8 mouse cellular contexts compared by ENCODE assay signal in the genomic region with DNA sequence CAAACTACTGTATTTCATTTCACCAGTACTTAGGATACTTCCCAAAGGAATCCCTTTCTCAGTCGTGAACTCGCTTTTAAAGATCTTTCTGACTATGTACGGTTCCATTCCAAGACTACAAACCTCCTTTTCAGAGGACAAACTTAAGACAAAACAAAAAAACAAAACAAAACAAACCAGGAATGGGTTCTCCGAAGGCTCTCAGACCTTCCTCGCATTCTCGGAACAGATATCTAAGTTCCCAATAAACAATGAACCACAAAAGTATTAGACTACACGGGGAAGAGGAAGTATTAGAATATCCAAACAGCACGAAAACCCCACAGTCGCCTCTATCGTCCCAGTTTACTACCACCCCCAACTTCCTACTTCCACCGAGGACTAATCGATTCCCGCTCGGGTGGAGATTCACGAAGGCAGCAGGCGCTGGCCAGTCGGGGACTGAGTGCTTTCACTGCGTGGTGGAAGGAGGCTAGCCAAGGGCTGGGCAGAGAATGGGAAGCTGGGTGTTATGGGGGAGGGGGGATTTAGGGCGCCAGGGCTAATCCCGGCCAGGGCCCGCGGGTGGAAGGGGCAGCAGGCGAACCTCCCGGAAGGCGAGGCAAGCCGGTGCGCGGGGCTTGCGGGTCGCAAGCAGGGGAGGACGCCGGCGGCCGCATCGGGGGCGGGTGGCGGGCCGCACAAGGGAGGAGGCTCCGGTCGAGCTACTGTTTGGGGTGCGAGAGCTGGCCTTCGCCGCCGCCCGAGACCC. TPM values are rescaled to one million over a fixed set of nuclear protein-coding genes. Genes with fewer than 3 reads are reported as not detected.
A peak's percentile ranks its signal among the peaks of the same experiment; 100 is the strongest.
DNase-seq lines count a peak whose midpoint lies in the region; ATAC-seq and TF ChIP-seq lines count a peak whose summit lies in the region.

No protein-coding gene starts in this region.

- no peak for DNase-seq in frontal cortex, postnatal 25 days (ENCODE audit: low spot score in 2 of 2)
- DNase-seq in adrenal gland, postnatal 36 days = peak; percentile 57 to 65
- peak; percentile 59 for DNase-seq in midbrain, embryonic 14.5 days
- no peak for DNase-seq in stomach, postnatal 0 days (ENCODE audit: low spot score)

- peak overlapping the region; percentile 69 for H3K4me2 ChIP-seq in forebrain, embryonic 15.5 days (replicated peaks)
- peak overlapping the region; percentile 75 for H3K4me2 ChIP-seq in hindbrain, embryonic 13.5 days
- peak overlapping the region; percentile 93 for H3K4me2 ChIP-seq in limb, embryonic 15.5 days
- H3K4me2 ChIP-seq in midbrain, embryonic 14.5 days (ENCODE audit: low read length) = peak overlapping the region; percentile 69
- H3K4me2 ChIP-seq in stomach, postnatal 0 days (replicated peaks; ENCODE audit: low read depth) = peak overlapping the region; percentile 88

- no peaks in the 10 kb centered on the region for H3K27me3 ChIP-seq in forebrain, embryonic 15.5 days
- H3K27me3 ChIP-seq in hindbrain, embryonic 13.5 days = no peaks in the 10 kb centered on the region
- no peaks in the 10 kb centered on the region for H3K27me3 ChIP-seq in limb, embryonic 15.5 days
- no peaks in the 10 kb centered on the region for H3K27me3 ChIP-seq in midbrain, embryonic 14.5 days (ENCODE audit: control insufficient read depth, insufficient read depth, low read length)
- no peaks in the 10 kb centered on the region for H3K27me3 ChIP-seq in stomach, postnatal 0 days (ENCODE audit: control insufficient read depth, insufficient read depth, low read length)

- TF ChIP-seq CTCF in stomach, postnatal 0 days (IDR thresholded peaks at IDR 0.05; ENCODE audit: low read depth) = no peak

- peak overlapping the region; percentile 72 for H3K4me3 ChIP-seq in forebrain, embryonic 15.5 days
- H3K4me3 ChIP-seq in hindbrain, embryonic 13.5 days = peak overlapping the region; percentile 96
- H3K4me3 ChIP-seq in limb, embryonic 15.5 days = peak overlapping the region; percentile 99
- peak overlapping the region; percentile 98 for H3K4me3 ChIP-seq in midbrain, embryonic 14.5 days (replicated peaks; ENCODE audit: low read depth, low read length)
- H3K4me3 ChIP-seq in stomach, postnatal 0 days (ENCODE audit: low read depth, low read length) = peak overlapping the region; percentile 93

- H3K27ac ChIP-seq in forebrain, embryonic 15.5 days (replicated peaks) = peak overlapping the region; percentile 94
- H3K27ac ChIP-seq in hindbrain, embryonic 13.5 days = peak overlapping the region; percentile 99
- H3K27ac ChIP-seq in limb, embryonic 15.5 days = peak overlapping the region; percentile 93
- H3K27ac ChIP-seq in midbrain, embryonic 14.5 days (replicated peaks; ENCODE audit: low read depth, low read length) = peak overlapping the region; percentile 97
- peak overlapping the region; percentile 97 for H3K27ac ChIP-seq in stomach, postnatal 0 days (replicated peaks)

- 2% methylated on average over 36 of the region's 45 CpGs for WGBS in forebrain, embryonic 15.5 days
- 3% methylated on average over 41 of the region's 45 CpGs for WGBS in hindbrain, embryonic 13.5 days
- 2% methylated on average over 45 of the region's 45 CpGs for WGBS in limb, embryonic 15.5 days
- 3% methylated on average over 42 of the region's 45 CpGs for WGBS in midbrain, embryonic 14.5 days
- WGBS in stomach, postnatal 0 days = 2% methylated on average over 43 of the region's 45 CpGs

- H3K36me3 ChIP-seq in forebrain, embryonic 15.5 days = no peaks in the 10 kb centered on the region
- H3K36me3 ChIP-seq in hindbrain, embryonic 13.5 days = peaks cover 2% of the 10 kb centered on the region; the same call in 1 of the 2 replicates
- no peaks in the 10 kb centered on the region for H3K36me3 ChIP-seq in limb, embryonic 15.5 days
- H3K36me3 ChIP-seq in midbrain, embryonic 14.5 days (ENCODE audit: control insufficient read depth, insufficient read depth, low read length) = peaks cover under 1% of the 10 kb centered on the region; the same call in 1 of the 2 replicates
- H3K36me3 ChIP-seq in stomach, postnatal 0 days (ENCODE audit: control insufficient read depth, insufficient read depth, low read length) = no peaks in the 10 kb centered on the region

- peak; percentile 35 for ATAC-seq in frontal cortex, adult (ENCODE audit: low TSS enrichment)
- ATAC-seq in forebrain, embryonic 15.5 days (replicated peaks) = peak; percentile 48
- ATAC-seq in hindbrain, embryonic 13.5 days (ENCODE audit: low FRiP score) = peak; percentile 38; the same call in 1 of the 2 replicates
- ATAC-seq in limb, embryonic 15.5 days (ENCODE audit: insufficient number of reproducible peaks, low FRiP score, low TSS enrichment, low read depth) = no peak
- no peak for ATAC-seq in midbrain, embryonic 14.5 days (ENCODE audit: low FRiP score, low TSS enrichment)
- peak; percentile 41 for ATAC-seq in stomach, postnatal 0 days (ENCODE audit: low FRiP score, low TSS enrichment)

- peak overlapping the region; percentile 95 for H3K9ac ChIP-seq in forebrain, embryonic 15.5 days (replicated peaks)
- peak overlapping the region; percentile 95 for H3K9ac ChIP-seq in hindbrain, embryonic 13.5 days
- peak overlapping the region; percentile 72 for H3K9ac ChIP-seq in limb, embryonic 15.5 days
- peak overlapping the region; percentile 85 for H3K9ac ChIP-seq in midbrain, embryonic 14.5 days (replicated peaks; ENCODE audit: low read length)
- H3K9ac ChIP-seq in stomach, postnatal 0 days (ENCODE audit: low read length) = peak overlapping the region; percentile 96

- peaks cover 33% of the 10 kb centered on the region for H3K4me1 ChIP-seq in forebrain, embryonic 15.5 days
- H3K4me1 ChIP-seq in hindbrain, embryonic 13.5 days (replicated peaks) = peaks cover 33% of the 10 kb centered on the region
- peaks cover 17% of the 10 kb centered on the region for H3K4me1 ChIP-seq in limb, embryonic 15.5 days
- H3K4me1 ChIP-seq in midbrain, embryonic 14.5 days (ENCODE audit: control insufficient read depth, insufficient read depth, low read length) = peaks cover 19% of the 10 kb centered on the region
- no peaks in the 10 kb centered on the region for H3K4me1 ChIP-seq in stomach, postnatal 0 days (replicated peaks; ENCODE audit: control insufficient read depth, insufficient read depth)

- TF ChIP-seq EP300 in stomach, postnatal 0 days (optimal IDR thresholded peaks at IDR 0.05) = no peak

- no peaks in the 10 kb centered on the region for H3K9me3 ChIP-seq in forebrain, embryonic 15.5 days
- no peaks in the 10 kb centered on the region for H3K9me3 ChIP-seq in hindbrain, embryonic 13.5 days
- H3K9me3 ChIP-seq in limb, embryonic 15.5 days = no peaks in the 10 kb centered on the region
- H3K9me3 ChIP-seq in midbrain, embryonic 14.5 days (ENCODE audit: control insufficient read depth, low read length) = no peaks in the 10 kb centered on the region
- H3K9me3 ChIP-seq in stomach, postnatal 0 days (ENCODE audit: control insufficient read depth, low read length) = no peaks in the 10 kb centered on the region

RNA-seq across cellular contexts. Expression of a gene that starts 1.5 kb away (rescaled TPM):
- 10 to 100 TPM; 31.8 to 42.9 TPM for total RNA-seq in adrenal gland, postnatal 36 days (2021)
- polyA plus RNA-seq in forebrain, embryonic 15.5 days (2015; fragmentation: Nextera tagmentation; extraction: Ambion mirVana) = 38.4 and 42.0 TPM in 2 replicates
- polyA plus RNA-seq in hindbrain, embryonic 13.5 days (2015; fragmentation: Nextera tagmentation; extraction: Ambion mirVana) = 26.2 and 30.6 TPM in 2 replicates
- 19.5 and 21.0 TPM in 2 replicates for polyA plus RNA-seq in limb, embryonic 15.5 days (2015; fragmentation: Nextera tagmentation; extraction: Ambion mirVana)
- 18.0 and 25.9 TPM in 2 replicates for polyA plus RNA-seq in midbrain, embryonic 14.5 days (2014; fragmentation: Nextera tagmentation; extraction: Ambion mirVana)
- polyA plus RNA-seq in stomach, postnatal 0 days (2015; fragmentation: Nextera tagmentation; extraction: Ambion mirVana) = 11.7 and 12.7 TPM in 2 replicates

RNA-seq across cellular contexts. Expression of a gene that starts 44.4 kb away (rescaled TPM):
- total RNA-seq in adrenal gland, postnatal 36 days (2021) = 10 to 100 TPM; 65.4 to 72.5 TPM
- 70.0 and 75.0 TPM in 2 replicates for polyA plus RNA-seq in forebrain, embryonic 15.5 days (2015; fragmentation: Nextera tagmentation; extraction: Ambion mirVana)
- polyA plus RNA-seq in hindbrain, embryonic 13.5 days (2015; fragmentation: Nextera tagmentation; extraction: Ambion mirVana) = 67.0 and 67.4 TPM in 2 replicates
- polyA plus RNA-seq in limb, embryonic 15.5 days (2015; fragmentation: Nextera tagmentation; extraction: Ambion mirVana) = 54.4 and 58.2 TPM in 2 replicates
- 55.9 and 69.7 TPM in 2 replicates for polyA plus RNA-seq in midbrain, embryonic 14.5 days (2014; fragmentation: Nextera tagmentation; extraction: Ambion mirVana)
- polyA plus RNA-seq in stomach, postnatal 0 days (2015; fragmentation: Nextera tagmentation; extraction: Ambion mirVana) = 25.5 and 26.8 TPM in 2 replicates

RNA-seq across cellular contexts. Expression of a gene that starts 54.1 kb away (rescaled TPM):
- total RNA-seq in adrenal gland, postnatal 36 days (2021) = 10 to 100 TPM; 42.8 to 50.6 TPM
- polyA plus RNA-seq in forebrain, embryonic 15.5 days (2015; fragmentation: Nextera tagmentation; extraction: Ambion mirVana) = 13.6 and 15.8 TPM in 2 replicates
- polyA plus RNA-seq in hindbrain, embryonic 13.5 days (2015; fragmentation: Nextera tagmentation; extraction: Ambion mirVana) = 12.1 and 12.2 TPM in 2 replicates
- polyA plus RNA-seq in limb, embryonic 15.5 days (2015; fragmentation: Nextera tagmentation; extraction: Ambion mirVana) = 8.7 and 8.9 TPM in 2 replicates
- 11.1 and 12.4 TPM in 2 replicates for polyA plus RNA-seq in midbrain, embryonic 14.5 days (2014; fragmentation: Nextera tagmentation; extraction: Ambion mirVana)
- polyA plus RNA-seq in stomach, postnatal 0 days (2015; fragmentation: Nextera tagmentation; extraction: Ambion mirVana) = 3.8 and 4.1 TPM in 2 replicates

Comparison
In these comparisons a context has a peak if more than half of its experiments do, and no peak if none do; other contexts are left out.
1. ATAC-seq: peak in frontal cortex, adult (single experiment), forebrain, embryonic 15.5 days (single experiment), hindbrain, embryonic 13.5 days (single experiment) and stomach, postnatal 0 days (single experiment); none in limb, embryonic 15.5 days (single experiment) and midbrain, embryonic 14.5 days (single experiment).
2. DNase-seq: peak in adrenal gland, postnatal 36 days (2 of 2) and midbrain, embryonic 14.5 days (single experiment); none in frontal cortex, postnatal 25 days (0 of 2) and stomach, postnatal 0 days (single experiment).
3. Peak in every context shown above with its lines, with median percentiles within 50 percentile points of each other: H3K27ac ChIP-seq, H3K4me2 ChIP-seq, H3K4me3 ChIP-seq and H3K9ac ChIP-seq.